Mouse (Mus musculus) inflammation-experienced regulatory T-cells (primary cell): ENCODE data around the gene Rnf181. TPM values are rescaled to one million over a fixed set of nuclear protein-coding genes. Genes with fewer than 3 reads are reported as not detected.

Experiments used
- polyA plus RNA-seq, 2 experiments: library from polyadenylated mRNA; unstranded; fragments of 100-300 nt; shearing (Covaris generic); gene quantifications; one replicate each; pipeline ENCODE4 v1.2.1; 2017

Gene Rnf181
- polyA plus RNA-seq = 100 to 1,000 TPM; 139 to 142 TPM

GRCm38 (mm10) chr6:72366844-72367443 is at the start of gene Rnf181:
Gene Rnf181 (minus strand): TSS chr6:72366956.

GRCm38 (mm10) chr6:72414076-72414756 is 47.5 kb upstream of the Rnf181 start, which contains the start of gene Ggcx:
Gene Ggcx (plus strand): TSS chr6:72414308.

GRCm38 (mm10) chr6:72389941-72390771 is 23.4 kb upstream of the Rnf181 start, which contains the start of gene Vamp8:
Gene Vamp8 (minus strand): TSS chr6:72390703.

GRCm38 (mm10) chr6:72380131-72380770 is 13.5 kb upstream of the Rnf181 start, which contains the start of gene Vamp5:
Gene Vamp5 (minus strand): TSS chr6:72380468.

GRCm38 (mm10) chr6:72355066-72355911 is 11.5 kb downstream of the Rnf181 start, which contains the start of gene Tmem150a:
Gene Tmem150a (plus strand): TSS chr6:72355447.

GRCm38 (mm10) chr6:72347166-72347941 is 19.4 kb downstream of the Rnf181 start, which contains the start of gene 0610030E20Rik:
Gene 0610030E20Rik (plus strand): TSS chr6:72347317.

GRCm38 (mm10) chr6:72345074-72345567 is 21.6 kb downstream of the Rnf181 start, which contains the start of gene Usp39:
Gene Usp39 (minus strand): TSS chr6:72345184.

Other genes with a start within 250 kb of the Rnf181 start
- gene Atoh8, start 131.4 kb downstream of the Rnf181 start, polyA plus RNA-seq = under 1 TPM; 0.20 to 0.39 TPM
- 1 to 10 TPM in 1 of 2 experiments, not detected in 1; 1.3 TPM for gene Sftpb, start 62.3 kb downstream of the Rnf181 start, polyA plus RNA-seq
- gene Usp39, start 21.8 kb downstream of the Rnf181 start, polyA plus RNA-seq = 10 to 100 TPM; 41.2 to 46.8 TPM
- gene 0610030E20Rik, start 19.6 kb downstream of the Rnf181 start, polyA plus RNA-seq = 10 to 100 TPM; 36.8 to 39.7 TPM
- gene Tmem150a, start 11.5 kb downstream of the Rnf181 start, polyA plus RNA-seq = under 1 TPM; 0.20 to 0.32 TPM
- 10 to 100 TPM; 50.2 to 64.6 TPM for gene Vamp5, start 13.5 kb upstream of the Rnf181 start, polyA plus RNA-seq
- 100 to 1,000 TPM; 240 to 267 TPM for gene Vamp8, start 23.7 kb upstream of the Rnf181 start, polyA plus RNA-seq
- 10 to 100 TPM in 1 of 2 experiments, 1 to 10 TPM in 1; 9.8 to 13.1 TPM for gene Ggcx, start 47.4 kb upstream of the Rnf181 start, polyA plus RNA-seq
- 100 to 1,000 TPM; 318 to 501 TPM for gene Mat2a, start 72.6 kb upstream of the Rnf181 start, polyA plus RNA-seq
- gene Sh2d6, start 154.8 kb upstream of the Rnf181 start, polyA plus RNA-seq = 1 to 10 TPM in 1 of 2 experiments, not detected in 1; 1.1 TPM
- 100 to 1,000 TPM; 390 to 765 TPM for gene Capg, start 177.4 kb upstream of the Rnf181 start, polyA plus RNA-seq
- 10 to 100 TPM; 23.4 to 25.3 TPM for gene Elmod3, start 231.5 kb upstream of the Rnf181 start, polyA plus RNA-seq
- 1 to 10 TPM; 4.5 to 6.3 TPM for gene Retsat, start 231.5 kb upstream of the Rnf181 start, polyA plus RNA-seq